Mouse (Mus musculus) right cerebral cortex, adult 18-20 months (tissue): Measurements from ENCODE around the gene Vps9d1.
"Not testable (repeated sequence)": the region's sequence is repeated elsewhere in the genome, so short reads cannot be mapped to it uniquely, and the experiment has no call there.

Source experiments
- DNase-seq: peaks from one replicate; pipeline ENCODE4 v3.0.0; 2022; ENCODE audit warnings: mixed read lengths

Gene Vps9d1

DNA sequence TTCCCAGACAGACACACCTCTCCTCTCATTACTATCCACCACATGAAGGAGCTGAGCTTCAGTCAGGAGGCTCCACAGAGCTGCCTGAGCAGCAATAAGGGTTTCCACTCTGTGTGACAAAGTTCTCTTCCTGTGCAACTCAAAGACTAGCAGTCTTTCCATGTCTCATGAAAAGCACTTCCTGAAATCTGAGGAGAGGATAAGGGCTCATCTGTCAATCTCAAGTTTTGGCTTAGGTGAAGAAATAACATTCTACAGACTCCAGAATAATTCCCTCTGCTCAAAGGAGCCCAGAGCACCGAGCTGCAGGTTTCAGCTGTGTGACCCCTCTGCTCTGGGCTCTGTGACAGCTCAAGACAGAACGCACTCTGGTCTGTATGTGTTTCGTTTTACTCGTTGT lies 1.2 kb downstream of the Vps9d1 start:
- DNase-seq, result no peak

DNA sequence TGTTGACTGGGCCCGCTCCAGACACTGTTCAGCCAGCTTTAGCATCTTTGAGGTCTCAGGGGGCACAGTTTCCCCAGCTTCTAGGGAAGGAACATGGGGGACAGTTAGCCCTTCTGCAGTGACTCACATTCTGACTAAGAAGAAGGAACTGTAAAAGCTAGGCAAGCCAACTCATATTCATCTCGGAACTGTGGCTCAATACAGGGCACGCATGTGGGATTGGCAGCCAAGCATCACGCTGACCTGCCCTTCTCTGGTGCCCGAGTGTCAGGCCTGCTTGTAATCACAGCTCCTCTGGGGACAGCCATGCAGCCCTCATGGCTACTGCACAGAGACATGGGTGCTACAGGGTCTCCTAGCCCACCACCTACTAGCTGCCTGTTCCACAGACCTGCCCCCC lies 3.2 kb downstream of the Vps9d1 start:
- no peak for DNase-seq

DNA sequence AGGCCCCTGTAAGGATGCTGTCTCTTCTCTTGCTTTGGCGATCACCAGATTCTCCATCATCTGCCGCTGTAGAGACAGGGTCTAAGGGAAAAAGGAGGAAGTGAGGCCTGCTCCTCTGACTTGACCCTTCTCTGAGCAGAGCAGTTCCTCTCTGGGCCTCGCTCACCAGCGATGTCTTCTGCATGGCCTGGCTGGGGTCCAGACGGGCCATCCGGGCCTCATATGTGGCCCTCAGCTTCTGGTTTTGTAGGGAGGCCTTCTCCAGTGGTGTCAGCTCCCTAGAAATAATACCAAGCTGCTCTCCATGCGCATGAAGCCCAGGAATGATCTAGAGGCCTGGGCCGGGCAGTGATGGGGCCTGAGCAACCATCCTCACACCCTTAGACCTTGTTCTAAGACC lies 5.6 kb downstream of the Vps9d1 start:
- no peak for DNase-seq

DNA sequence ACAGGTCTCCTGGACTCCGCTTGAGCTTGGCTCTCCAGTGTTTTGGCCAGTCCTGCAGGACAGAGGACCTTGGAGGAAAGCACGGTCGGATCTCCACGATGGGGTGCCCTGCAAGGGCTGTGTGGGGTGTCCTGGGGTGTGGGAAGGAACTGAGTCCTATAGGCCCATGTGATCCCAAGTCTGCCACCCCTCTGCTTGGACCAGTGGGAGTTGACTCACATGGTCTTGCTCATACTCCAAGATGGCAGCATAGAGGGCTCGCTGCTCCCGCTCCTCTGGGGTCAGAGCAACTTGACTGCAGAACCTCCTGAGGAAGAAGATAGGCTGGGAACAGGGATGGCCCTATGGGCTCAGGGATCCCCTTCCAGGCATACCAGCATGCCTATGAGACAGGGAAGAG lies 6.4 kb downstream of the Vps9d1 start:
- DNase-seq, result no peak

DNA sequence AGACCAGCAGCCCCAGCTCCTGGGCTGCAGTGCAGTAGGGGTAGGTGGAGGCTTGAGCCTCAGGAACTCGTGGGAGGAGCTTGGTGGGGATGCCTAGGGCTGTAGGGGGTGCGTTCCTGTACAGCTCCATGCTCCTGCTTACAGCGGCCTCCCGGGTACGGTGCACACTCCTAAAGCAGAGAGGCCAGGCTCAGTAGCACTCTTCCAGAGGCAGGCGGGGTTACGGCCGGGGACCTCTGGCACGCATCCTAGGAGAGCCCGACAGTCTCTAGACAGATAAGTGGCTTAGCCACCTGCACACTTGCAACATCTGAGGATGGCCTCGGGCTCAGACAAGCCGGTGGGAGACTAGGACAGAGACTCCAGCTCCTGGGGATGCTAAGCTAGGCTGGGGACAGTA lies 8.6 kb downstream of the Vps9d1 start:
- no peak for DNase-seq

DNA sequence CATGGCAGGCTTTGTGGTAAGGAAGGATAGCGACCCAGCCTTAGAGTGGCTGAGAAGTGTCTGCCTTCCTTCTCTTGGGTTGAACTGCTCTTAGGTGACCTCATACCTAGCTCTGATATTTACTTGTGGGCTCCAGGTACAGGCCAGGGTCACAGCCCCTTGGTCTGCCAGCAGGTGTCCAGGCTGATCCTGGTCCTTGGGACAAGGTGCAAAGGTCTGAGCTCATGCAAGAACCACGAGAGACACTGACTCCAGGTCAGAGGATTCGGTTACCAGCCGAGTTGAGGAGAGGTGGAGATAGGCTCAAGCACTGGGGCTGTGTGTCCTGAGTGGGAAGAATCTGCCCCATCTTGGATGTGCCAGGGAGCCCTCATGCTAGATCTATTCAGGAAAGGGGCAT lies 9.8 kb downstream of the Vps9d1 start:
- DNase-seq, result no peak

DNA sequence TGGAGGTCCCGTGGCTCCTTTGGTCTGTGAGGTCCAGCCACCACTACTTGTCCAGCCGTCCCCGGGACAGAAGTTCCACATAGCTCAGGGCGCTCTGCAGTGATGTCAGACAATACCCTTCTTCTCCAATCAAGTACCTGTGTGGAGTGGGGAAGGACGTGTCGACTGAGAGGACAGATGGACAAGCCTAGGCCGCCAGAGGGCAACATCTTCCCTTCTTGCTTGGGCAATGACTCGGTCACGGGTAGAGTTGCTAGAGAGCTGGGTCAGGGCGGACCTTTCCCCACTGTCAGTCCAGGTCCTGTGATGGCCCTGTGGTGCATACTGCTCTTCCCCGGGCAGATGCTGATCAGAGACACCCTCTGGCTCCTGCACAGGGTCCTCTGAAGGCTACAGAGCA lies 11.1 kb downstream of the Vps9d1 start:
- DNase-seq, result no peak

DNA sequence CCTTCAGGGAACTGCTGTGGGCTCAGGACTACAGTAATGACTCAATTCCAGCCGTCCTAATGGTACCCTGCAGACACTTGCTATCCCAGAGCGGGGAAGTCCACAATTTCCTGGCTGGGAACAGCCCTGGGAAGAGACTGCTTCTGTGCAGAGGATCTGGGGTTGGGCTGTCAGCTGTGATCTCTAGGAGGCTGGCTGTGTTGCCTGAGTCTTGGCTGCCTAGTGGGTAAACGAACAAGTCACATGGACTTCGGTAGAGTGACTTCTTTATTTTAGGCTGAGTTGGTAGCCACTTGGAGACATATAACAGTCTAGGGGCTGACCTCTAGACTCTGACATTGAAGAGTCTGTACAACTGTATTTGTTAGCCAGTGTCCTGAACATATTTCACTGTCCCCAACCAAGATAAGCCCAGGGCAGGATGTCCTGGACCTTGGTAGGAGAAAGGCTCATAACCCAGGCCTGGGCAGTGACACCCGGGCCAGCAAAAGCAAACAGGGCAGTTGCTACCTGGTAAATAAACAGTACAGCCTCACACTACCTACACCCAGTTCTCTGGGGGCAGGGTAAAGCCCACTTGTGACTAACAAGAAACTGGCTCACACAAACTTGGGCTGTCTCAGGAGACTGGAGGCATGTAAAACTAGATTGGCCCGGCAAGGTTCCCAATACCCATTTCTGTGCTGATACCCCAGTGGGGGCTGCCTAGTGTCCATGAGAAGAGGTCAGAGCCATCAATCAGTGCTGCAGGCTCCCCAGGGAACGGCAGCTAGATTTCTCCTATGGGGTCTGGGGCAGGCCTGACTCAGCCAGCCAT lies 11.8 kb downstream of the Vps9d1 start:
- no peak for DNase-seq

DNA sequence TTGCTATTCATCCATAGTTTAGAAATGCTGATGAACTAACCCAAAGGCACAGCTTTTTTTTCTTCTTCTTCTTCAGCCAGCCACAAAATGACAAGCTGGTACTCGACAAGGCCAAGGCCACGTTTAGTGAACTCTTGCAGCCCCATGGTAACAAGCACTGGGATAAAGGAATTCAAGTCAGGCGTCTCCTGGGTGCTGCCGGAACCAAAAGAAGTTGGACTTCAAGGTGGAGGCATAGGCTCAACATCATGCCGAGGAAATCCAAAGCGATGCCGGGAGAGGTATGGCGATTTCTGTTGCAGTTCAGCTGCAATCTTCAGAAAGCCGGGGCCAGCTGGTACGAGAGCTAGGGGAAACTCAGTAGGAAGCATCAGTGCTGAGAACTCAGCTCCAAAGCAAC lies 14.8 kb downstream of the Vps9d1 start:
- no peak for DNase-seq

DNA sequence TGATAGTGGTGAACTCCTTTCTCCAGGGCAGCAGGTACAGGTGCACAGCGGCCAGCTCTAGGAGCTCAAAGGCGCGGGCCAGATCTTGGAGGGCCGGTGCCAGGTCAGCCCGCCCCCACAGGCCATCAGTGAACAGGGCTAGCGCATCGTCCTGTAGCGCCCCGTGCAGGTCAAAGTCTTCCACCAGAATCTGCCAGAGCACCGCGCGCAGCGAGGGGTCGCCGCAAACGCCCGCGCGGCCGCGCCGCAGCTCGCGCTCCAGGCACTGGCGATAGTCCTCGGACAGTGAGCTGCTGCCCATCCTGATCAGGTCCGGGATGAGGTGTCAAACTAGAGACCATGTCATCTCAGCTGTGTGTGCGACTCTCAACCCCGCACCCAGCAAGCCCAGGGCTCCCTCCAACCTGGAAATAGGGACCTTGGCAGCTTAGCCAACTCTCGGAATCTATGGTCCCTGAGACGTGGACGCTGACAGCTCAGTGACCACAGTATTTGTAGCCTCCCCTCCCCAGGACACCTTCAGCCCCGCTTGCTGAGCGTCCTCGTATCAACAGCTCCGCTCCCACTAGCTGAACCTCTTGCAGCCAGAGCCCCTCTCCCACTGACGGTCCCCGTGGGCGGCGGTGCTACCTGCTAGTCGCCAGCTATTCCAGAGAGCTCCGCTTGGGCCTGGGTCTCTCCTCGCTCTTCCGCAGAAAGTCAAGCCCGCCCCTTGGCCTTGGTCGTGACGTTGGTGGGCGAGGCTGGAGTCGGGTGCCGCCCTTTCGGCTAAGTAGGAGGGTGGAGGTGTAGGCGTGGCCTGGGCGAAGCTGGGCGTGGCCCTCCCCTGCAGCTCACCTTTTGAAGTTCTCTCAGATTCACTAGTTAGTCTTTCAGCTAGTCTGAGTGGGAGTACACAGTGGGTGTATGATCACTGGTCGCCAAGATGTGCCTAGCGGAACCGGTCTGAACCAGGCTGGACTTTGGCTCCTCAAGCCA lies 18.3 kb downstream of the Vps9d1 start, which contains the start of gene Spata2l:
TSS of gene Spata2l (minus strand) at position 714 of the 978 bp plus-strand sequence.
- peak; percentile 92 for DNase-seq

DNA sequence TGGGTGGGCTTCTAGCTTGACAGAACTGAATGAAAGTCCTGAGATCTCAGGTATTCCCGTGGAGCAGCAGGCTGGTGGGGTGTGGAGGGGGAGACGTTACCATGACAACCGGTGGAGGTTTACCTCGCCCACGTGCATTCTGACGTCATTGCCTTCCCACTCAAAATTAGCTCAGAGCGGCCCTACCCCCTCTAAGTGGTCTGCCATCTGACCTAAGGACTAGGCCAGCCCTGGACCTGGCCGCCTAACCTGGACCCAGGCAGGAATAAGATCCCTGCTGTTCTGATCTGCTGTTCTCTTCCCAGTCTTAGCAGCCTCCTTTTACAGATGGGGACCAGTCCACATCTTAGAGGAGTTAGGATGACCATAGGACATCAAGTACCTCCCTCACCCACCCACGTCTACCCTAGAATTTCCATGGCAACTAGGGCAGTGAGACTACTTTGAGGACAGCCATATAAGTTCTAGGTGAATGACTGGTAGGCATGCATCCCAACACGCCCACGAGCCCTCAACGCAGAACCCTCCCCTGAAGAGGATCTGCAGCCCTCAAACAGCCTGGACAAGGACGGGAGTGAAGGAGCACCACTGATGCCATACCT lies 19.1 kb downstream of the Vps9d1 start:
- peak; percentile 90 for DNase-seq

DNA sequence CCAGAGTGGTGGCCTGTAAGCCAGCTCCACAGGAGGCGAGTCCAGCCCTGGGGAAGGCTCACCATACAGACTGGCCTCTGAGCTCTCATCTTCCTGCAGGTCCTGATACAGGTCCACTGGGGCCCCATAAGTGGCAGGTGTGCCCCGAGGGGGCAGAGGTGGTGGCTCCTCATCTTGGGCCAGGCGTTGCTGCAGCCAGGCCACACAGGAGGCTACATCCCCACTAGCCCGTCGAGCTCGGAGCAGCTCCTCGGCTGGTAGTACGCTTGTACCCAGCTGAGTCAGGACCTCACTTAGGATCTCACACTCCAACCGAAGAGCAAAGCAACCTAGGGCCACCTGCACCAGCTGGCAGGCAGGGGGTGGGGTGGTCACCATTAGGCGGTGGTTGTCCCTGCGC lies 20.4 kb downstream of the Vps9d1 start:
- no peak for DNase-seq

DNA sequence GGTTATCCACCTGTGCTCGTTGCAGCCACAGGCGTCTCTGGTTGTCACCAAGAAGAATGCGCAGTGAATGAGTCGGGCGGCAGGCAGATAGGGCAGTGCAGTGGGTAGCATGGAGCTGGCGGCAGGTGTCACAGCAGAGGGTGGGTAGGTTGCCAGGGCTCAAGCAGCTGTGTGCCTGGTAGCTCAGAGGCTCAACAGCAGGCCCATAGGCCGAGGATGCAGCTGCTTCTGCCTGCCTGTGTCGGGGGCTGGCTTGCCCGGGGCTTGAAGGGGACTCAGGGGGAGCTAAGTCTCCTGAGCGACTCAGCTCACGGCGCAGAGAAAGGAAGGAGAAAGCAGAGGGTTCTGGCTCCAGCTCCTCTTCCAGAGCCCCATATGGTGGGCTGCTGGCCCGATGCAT lies 20.8 kb downstream of the Vps9d1 start:
- DNase-seq, result no peak

DNA sequence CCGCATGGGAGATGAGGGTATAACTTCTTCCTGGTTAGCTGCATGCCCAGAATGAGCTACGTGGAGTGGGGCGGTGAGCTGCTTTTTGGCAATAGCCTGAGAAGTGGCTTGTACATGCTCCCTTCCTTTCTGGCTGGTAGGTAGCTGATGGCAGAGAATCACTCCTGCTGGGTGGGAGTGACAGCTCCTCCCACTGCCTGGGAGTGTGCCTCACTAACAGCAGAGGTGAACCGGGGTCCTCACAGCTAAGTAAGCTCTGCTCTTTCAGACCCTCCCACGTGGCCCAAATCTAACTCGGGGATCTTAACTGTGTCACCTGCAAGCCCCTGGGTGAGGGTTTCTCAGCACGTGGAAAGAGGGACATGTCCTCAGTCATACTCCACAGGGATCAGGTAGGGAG lies 21.6 kb downstream of the Vps9d1 start:
- peak; percentile 54 for DNase-seq

DNA sequence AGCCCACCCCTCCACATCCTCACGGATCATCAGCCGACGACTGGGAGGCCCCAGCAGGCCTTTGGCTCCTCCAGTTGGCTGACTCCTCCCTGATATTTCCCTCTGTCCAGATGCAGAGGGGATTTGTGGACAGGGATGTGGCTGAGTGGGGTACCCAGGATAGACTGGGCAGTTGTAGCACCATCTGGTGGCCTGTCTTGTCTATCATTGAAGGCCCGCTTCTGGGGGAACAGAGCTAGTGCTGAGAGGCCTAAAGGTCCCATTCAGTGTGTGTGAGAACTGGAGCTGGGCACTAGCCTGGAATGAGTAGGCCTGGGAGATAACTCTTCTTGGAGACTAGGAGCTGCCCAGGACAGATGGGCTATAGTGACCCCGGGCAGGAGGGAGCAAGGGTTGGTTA lies 22.4 kb downstream of the Vps9d1 start:
- no peak for DNase-seq

DNA sequence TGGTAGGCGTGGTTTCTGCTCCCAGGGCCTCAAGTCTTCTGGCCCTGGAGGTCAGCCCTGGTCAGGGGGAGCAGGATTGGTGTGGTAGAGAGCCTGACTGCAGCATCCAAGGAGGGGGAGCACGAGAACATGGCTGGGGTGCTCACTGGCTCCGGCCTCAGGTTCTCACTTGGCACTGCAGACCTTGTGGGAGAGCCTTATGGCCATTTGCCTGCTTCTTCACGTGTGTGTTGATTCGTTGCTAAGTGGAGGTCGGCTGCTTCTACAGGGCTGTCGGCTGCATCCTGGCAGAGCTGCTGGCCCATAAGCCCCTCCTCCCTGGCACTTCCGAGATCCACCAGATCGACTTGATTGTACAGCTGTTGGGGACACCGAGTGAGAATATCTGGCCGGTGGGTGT lies 23.8 kb downstream of the Vps9d1 start:
- not testable (repeated sequence) for DNase-seq

DNA sequence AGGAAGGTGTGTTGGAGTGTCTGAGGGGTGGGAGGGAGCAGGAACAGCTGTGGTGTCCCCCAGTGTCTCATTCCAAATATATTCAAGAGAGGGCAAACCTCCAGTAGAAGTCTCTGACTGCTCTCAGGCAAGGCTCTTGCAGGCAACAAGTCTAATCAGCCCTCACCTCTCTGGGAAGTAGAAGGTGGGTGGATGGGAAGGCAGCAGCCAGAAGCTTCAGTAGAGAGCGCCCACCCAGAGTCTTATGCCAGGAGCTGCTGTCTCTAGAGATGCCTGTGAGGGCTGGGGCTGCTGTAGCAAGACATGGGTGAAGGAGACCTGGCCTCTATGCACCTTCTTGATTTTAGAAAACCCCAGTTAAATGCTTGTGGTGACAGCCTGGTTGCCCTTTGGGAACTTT lies 25.7 kb downstream of the Vps9d1 start:
- DNase-seq, result peak; percentile 48

DNA sequence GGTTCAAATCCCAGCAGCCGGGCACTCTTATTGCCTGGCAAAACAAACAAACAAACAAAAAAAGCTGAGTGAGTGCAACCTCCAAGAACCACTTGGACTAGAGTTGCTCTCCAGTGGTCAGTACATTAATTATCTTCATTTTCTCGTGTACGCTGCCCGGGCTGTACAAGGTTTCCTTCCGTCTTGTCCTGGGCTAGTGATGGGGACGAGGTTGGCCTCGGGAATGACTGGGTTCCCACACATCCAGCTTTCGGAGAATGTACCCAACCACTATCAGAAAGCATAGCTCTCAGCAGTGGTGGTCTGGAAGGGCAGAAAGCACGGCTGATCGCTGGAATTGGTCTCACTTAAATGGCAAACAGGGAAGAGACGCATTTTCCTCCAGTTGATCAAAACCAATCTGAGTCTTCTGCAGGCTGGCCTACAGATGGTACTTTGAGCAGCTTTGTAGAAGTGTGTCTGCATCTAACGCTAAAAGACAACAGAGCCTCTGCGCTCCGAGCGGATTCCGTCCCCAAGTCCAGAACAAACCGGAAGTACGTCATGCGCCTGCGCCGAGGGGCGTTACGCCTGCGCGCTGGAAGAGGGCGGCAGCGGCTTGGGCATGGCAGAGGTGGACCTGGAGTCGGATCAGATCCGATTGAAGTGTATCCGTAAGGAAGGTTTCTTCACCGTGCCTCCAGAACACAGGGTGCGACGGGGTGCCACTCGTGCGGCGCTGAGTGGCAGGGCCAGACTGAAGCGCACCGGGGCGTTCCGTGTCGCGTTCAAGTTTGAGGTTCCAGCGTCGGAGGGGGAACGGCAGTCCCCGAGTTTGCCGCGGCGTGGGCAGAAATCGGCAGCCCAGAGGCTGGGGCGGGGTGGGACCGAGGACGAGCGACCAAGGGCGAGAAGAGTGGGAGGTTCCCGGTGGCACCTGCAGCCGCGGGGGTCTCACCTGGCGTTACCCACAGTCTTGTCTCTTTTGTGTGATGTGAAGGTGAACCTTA lies 29.6 kb downstream of the Vps9d1 start, which contains the start of gene Cdk10:
TSS of gene Cdk10 (plus strand) at position 565 of the 989 bp plus-strand sequence.
- peak; percentile 96 for DNase-seq

DNA sequence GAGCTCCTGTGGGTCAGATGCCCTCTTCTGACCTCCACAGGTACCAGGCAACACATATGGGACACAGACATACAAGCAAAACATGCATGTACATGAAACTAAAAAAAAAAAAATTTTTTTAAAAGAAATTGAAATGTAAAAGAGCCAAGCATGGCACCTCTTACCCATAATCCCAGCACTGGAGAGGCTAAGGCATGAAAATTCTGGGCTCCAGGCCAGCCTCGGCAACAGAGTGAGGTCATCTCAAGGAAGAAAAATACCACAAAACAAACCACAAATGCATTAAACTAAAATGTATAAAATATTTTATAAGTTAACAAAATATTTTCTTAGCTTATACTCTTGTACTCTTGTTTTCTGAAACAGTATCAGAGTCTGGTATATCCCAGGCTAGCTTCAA lies 33.2 kb downstream of the Vps9d1 start:
- DNase-seq, result no peak

DNA sequence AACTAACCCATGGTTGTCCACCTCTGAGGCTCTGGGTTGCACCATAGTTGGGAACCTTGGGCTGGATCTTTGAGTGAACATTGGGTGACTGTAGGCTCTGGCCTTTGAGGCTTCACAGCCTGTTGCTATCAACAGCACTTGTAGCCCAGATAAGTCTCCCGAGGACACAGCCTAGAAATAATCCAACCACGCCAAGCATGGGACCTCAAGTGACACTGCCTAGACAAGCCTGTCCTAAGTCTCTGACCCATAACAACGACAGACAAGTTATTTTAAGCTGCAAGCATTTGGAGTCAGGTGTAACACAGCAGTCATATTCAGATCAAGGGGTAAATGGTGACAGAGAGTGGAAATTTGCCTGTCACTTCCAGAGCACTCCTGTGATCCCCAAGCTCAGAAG lies 38.7 kb downstream of the Vps9d1 start:
- DNase-seq, result no peak

DNA sequence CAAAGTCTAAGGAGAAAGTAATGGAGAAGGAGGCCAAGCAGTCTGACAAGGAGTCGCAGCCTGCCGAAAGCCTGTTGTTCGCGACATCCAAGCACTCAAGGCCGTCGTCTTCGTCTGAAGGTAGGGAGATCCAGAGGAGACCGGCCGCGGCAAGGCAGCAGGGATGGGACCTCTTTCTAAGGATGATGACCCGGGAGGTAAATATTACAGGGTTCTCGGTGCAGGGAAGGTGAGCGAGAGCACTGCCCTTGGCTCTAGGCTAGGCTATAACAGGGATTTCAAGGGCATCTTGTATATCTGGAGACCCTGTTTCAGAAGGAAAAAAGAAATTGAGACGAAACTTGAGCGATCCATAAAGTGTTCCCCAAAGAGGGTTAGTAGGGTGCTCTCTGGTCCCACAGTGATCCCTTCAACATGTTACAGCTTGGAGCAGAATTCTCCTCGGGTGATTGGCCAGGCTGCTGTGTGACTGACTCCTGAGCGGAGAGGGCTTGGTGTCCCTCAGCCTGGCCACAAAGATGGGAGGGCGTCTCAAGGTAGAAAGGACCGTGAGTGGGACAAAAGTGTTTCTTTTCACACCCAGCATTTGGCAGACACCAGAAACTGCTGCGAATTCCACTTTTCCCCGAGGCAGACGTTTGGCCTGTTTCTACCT lies 40.9 kb downstream of the Vps9d1 start:
- no peak for DNase-seq
